Mouse (Mus musculus): ENCODE measurements at regions not wholly inside any gene's neighbourhood (a gene's known extent, or its start where the extent isn't known, plus 50 kb on each side); places are given as distances from the start of the nearest gene placed in this dataset.

DNA sequence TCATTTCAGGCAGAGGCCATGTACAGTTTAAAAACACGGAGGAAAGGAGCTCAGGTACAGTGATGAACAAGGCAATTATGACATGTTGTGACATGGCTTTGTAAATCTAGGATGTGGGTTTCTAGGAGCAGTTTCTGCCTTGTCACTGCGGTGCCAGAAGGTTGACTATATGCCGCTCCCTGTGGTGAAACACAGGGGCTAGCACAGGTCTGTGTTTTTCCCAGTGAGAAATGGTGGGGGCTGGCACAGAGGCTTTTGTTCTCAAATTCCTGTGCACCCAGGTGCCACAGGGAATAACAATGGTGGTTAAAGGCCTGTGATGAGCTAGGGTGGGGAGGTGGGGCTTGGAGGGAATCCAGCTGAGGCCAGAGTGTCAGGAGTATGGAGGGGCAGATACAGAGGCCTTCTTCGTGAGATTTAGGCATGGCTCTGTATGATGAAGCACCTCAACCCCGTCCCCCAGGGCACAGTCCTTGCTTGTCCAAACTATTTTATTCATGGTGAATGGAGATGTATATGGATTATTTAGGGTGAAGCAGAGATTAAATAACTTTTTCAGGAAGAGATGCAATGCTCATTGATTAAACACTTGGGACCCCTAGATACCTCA lies 80.0 kb upstream of the Inhba start:
- DNase-seq, result no peak

DNA sequence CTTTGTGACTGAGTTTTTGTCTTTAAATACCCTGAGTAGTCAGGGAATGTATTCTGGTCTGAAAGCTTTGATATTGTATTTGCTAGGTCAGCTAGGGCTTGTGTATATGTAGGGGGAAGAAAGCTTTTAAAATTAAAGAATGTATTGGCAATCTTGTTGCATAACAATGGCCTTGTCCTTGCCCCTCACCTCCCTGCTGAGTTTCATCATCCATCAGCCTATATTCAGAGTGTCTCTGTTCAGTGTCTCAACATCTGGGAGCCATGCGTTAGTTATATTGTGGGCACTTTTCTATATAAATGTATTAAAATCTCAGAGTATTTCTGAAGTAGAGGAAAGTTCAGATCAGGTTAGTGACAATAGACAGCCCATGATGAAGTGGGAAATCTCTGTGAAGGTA lies 76.0 kb upstream of the Inhba start:
- no peak for DNase-seq

DNA sequence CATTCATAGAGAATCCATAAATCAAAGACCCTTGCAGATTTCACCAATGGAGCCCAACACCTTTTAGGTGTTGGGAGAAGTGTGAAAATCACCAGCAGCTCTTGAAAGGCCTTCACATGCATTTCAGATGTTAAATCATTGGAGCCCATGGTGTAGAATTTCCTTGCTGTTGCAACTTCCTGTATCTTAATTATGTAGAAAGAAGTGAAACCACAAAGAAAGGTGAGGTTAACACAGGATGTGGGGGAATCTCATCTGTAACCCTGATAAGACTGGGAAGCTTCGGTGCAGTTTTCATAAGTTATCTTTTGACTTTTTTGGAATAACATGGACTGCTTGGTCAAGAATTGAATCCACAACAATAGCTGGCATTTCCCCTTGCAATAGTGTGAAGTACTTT lies 75.5 kb upstream of the Inhba start:
- no peak for DNase-seq

DNA sequence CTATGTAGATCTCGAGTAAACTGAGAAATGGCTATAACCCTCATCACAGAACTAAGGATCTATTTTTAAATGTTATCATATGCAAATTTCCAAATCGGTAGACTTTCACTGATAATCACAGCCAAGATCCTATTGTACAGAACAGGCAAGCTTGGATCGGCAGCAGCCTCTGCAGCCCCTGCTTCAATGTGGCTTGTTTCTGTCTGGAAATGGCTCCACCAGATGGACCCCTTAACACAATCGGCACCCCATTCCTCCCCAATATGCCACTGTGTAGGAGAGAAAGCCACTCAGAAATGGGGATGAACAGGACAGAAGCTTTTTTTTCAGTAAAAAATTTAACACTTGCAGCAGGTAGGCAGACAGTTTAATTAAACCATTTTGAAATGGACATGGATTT lies 61.5 kb upstream of the Inhba start:
- DNase-seq, result no peak

DNA sequence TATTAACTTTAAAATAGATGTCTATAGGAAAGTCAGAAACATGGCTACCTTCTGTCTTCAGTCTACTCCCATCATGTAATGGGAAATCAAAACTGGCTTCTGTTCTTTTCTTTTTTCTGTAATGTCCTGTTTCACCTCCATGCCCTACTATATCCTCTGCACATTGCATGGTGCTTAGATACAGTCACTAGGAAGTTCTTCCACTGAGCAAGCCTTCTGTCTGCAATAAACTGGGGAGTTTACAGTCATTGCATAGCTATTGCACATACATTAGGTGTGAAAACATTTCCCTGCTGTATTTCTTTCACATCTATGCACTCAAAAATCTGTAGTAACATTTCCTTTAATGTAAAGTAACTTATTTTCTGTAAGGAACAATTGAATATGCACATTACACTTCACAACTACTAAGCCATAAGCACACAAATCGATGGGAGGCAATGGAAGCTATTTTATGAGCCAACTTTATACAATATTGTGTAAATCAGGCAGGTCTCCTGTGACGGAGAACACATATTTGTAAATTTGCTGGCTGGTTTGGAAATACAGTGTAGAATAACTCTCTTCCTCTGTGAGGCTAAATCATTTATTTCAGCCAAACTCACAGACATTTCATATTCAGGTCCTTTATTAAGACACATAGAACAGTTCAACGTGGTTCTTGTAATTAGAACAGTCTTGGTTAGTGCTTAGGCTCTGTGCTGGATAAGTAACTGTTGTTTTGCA lies 60.6 kb upstream of the Inhba start:
- DNase-seq, result no peak

Data from kidney, postnatal 4 days (tissue).